Mouse (Mus musculus) urinary bladder, postnatal 4 days (tissue): ENCODE measurements at regions not wholly inside any gene's neighbourhood (a gene's known extent, or its start where the extent isn't known, plus 50 kb on each side); places are given as distances from the start of the nearest gene placed in this dataset.

ENCODE experiments used
- DNase-seq, 2 experiments: peaks; one replicate each; pipeline ENCODE4 v3.0.0; 2021 to 2022; ENCODE audit warnings: low spot score in 2 of 2

DNA sequence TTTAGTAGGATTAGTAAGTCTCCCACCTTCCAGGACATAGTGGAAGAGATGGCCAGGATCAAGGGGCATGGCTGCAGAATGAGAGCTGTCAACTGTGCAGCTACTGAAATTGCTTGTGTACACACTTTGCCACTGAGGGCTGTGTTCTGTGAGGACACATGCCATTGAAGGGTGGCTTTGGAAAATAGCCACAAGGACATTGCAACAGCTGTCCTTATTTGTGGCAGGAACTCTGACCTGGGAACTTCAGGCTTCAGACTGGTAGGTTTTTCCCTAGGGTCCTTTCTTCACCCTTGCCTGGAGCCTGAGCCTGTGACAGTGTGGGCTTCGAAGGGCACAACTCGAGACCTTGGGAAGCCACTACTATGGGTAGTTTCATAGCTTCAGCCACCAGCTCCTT is 64.2 kb upstream of the Ywhaq start:
- no peak for DNase-seq

DNA sequence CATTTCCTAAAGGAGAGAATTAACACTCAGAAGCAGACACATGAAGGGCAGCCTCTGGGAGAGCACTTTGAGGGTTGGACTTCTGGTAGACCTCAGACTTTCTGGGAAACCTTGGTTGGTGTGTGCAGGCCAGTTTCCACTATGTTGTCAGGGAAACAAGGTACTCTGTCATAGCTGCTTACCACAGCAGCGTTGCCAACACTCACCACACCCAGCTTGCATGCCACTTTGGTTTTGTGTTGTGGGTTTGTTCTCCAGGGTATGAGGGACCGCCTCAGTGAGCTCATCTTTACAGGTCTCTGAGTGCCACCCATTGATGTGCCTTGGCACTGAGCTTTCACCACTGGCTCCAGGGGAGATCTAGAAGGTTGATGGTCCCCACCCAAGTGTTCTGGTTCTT is 62.8 kb upstream of the Ywhaq start:
- no peak for DNase-seq

DNA sequence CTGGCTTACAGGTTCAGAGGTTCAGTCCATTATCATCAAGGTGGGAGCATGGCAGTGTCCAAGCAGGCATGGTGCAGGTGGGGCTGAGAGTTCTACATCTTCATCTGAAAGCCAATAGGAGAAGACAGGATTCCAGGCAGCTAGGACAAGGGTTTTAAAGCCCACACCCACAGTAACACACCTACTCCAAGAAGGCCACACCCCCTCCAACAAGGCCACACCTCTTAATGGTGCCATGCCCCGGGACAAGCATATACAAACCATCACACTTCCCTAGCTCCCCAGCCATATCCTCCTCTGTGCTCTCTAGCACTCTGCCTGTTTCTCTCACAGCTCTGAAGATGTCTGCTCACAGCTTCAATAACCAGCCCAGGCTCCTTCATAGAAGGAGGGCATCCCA is 61.8 kb upstream of the Ywhaq start:
- DNase-seq, result no peak

DNA sequence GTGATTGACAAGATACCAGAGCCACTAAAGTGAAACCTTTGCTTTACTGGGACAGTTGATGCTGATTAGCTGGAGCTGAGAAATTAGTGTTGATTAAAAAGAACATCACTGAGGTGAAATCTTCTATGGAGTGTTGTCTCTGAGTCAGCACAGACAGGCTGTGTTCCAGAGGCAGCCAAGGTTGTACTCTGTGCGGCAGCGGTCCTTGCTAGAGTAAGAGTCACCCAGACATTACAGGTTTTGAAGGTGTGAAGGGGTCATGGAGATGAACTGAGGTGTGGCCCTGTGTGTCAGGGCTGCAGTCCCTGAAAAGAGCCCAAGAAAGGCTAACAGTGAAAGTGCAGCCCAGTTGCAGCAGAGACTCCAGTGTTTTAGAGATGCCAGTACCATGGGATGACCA is 59.1 kb upstream of the Ywhaq start:
- DNase-seq, result no peak

DNA sequence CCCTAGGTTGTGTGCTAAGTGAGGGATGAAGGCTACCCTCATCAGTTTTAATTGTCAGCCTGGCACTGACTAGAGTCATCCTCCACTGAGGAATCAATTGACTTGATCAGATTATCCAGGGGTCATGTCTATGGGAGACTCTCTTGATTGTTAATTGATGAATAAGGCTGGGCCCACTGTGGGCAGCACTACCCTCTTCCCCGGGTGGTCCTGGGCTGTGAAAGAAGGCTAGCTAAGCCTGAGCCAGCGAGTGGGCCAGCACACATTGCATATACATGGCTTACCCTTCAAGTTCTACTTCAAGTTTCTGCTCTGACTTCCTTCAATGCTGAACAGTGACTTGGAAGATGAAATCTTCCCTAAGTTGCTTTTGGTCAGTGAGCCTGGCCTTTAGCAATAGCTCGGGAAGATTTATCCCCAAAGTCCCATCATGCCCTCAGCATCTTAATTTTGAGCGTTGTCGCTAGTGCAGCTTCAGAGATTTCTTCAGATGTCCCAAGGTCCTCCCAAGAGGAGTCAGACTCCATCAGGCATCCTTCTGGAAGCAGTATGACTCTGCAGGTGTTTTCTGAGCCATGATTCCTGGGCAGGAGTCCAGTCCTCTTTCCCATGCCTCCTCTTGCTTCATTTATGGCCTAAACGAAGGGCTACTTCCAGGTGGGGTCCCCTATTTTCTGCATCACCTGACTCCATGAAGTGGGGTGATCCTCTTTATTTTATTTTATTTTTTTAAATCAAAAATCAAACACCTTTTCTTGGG is 55.7 kb upstream of the Ywhaq start:
- no peak for DNase-seq

DNA sequence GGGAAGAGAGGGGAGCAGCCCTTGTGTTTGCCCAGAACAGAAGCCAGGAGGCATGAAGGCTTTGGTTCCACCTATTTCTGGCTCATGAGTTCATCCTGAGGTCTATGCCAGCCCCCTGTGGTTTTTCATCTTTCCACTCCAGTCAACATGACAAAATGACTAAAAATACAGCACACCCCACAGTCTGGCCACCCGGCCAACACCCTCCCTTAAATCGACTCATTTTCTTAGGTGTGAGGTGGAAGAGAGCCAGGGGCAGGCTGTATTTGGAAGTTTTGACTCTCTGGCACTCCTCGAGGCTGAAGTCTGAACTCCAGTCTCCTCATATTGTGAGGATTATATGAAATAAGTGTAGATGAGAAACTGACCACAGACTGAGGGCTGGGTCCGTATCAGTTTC is 55.0 kb upstream of the Ywhaq start:
- no peak for DNase-seq

DNA sequence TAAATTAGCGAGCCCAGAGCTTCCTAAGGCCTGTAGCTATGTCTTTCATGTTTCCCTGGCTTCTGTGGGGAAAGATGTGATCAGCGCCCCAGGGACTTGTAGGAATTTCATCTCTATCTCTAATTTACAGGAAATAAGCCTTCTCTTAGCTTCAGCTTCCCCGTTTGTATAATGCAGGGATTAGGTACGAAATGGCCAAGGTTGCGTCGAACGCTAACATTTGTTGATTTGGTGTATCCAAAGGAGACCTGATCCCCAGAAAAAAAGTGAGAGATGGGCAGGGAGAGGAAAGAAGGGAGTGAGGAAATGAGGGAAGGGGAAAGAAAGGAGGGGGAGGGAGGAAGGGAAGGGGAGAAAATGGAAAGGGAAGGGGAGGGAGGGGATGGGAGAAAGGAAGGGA is 54.5 kb upstream of the Ywhaq start:
- DNase-seq, result no peak

DNA sequence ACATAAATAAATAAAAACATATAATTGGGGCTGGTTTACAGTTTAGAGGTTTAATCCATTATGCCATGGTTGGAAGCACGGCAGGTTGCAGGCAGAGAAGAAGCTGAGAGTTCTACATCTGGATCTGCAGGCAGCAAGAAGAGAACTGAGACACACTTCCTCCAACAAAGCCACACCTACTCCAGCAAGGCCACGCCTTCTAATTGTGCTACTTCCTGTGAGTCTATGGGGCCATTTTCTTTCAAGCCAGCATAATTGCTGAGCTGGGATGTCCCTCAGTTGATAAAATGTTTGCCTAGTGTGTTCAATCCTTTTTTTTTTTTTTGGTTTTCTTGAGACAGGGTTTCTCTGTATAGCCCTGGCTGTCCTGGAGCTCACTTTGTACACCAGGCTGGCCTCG is 52.8 kb upstream of the Ywhaq start:
- DNase-seq, result no peak
